Mouse (Mus musculus) CD4-positive, CD25-positive, alpha-beta regulatory T cell (primary cell): ENCODE measurements around the gene Accsl. TPM values are rescaled to one million over a fixed set of nuclear protein-coding genes. Genes with fewer than 3 reads are reported as not detected.

Source experiments
- polyA plus RNA-seq: library from polyadenylated mRNA; unstranded; fragments of 100-300 nt; shearing (Covaris generic); gene quantifications from one replicate; pipeline ENCODE4 v1.2.1, GENCODE M21; 2017

Gene Accsl
- polyA plus RNA-seq, result not detected

DNA sequence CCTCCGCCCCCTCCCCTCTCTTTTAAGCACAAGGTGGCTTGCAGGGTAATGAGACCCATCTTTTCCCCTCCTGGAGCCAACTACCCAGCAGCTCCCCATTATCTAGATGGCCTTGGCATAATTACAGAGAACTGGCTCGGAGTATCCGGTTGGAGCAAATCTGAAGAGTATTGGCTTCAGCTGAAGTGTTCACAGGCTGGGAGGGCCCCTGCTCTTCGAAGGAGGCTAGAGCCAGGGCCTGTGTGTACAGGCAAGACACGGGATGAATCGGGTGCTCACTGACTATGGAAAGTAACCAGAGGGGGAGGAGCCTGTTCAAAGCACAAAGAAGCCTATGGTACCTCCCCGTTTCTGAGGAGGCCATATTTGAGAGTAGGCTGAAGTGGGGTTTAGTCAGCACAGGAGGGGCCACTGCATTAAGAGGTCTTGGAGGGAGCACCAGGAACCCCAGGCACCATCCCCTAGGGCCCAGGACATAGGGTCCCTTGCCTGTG is at the start of gene Accsl:
Gene Accsl, minus strand, starts transcription at position 51 of the 494 bp plus-strand sequence.

GRCm38 (mm10) chr2:93849505-93850089 is 19.4 kb downstream of the Accsl start, which contains the start of gene Accs:
Gene Accs, minus strand, starts transcription at chr2:93849943.

GRCm38 (mm10) chr2:93822045-93822749 is 46.8 kb downstream of the Accsl start, which contains the start of gene Ext2:
Gene Ext2, minus strand, starts transcription at chr2:93822568.

Other genes with a start within 250 kb of the Accsl start
- 0.04 TPM for gene Alx4, start 226.8 kb downstream of the Accsl start, polyA plus RNA-seq
- gene Ext2, start 46.6 kb downstream of the Accsl start, polyA plus RNA-seq, result 86.7 TPM
- 12.2 TPM for gene Accs, start 19.2 kb downstream of the Accsl start, polyA plus RNA-seq
- 0.53 TPM for gene Gm13889, start 88.0 kb upstream of the Accsl start, polyA plus RNA-seq
- not detected for gene Gm27027, start 127.2 kb upstream of the Accsl start, polyA plus RNA-seq
- 73.7 TPM for gene Alkbh3, start 141.7 kb upstream of the Accsl start, polyA plus RNA-seq